Mouse (Mus musculus) ES-Bruce4 (cell line): ENCODE results near the gene 4930449I24Rik.

Experiments
- CTCF ChIP-seq: IDR thresholded peaks from one replicate; pipeline ENCODE4 v1.8.1; 2011; ENCODE audit warnings: low read depth, low read length
- EP300 ChIP-seq: IDR thresholded peaks from 2 replicates; pipeline ENCODE4 v1.6.1; 2011; ENCODE audit warnings: low read depth, low read length; ENCODE audit not compliant: insufficient read depth
- POLR2A ChIP-seq: IDR thresholded peaks from one replicate; pipeline ENCODE4 v1.8.1; 2011; ENCODE audit warnings: low read length; ENCODE audit not compliant: insufficient read depth

DNA sequence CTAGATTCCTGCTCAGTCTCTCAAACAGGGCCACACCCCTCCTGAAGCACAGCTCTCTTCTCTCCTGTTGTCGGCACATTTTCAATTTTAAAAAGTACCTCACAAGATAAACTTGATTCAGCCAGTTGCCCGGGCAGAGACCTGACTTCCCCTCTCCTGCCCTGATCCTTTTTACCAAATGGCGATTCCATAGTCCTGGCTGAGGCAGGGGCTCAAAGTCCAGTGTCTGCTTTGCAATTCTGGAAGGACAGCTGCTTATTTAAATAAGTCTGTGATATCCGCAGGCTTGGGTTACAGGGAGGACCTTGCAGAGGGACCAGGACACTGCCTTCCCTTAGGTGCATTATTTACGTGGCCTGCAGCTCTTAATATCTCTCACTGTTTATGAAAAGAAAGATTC lies 30.9 kb upstream of the 4930449I24Rik start:
- no peak for TF ChIP-seq POLR2A
- no peak for TF ChIP-seq CTCF
- no peak for TF ChIP-seq EP300
